Mouse (Mus musculus): ENCODE data around the gene Papolb. TPM values are rescaled to one million over a fixed set of nuclear protein-coding genes. Genes with fewer than 3 reads are reported as not detected.

Papolb gene
- total and polyA plus RNA-seq, 3 experiments = not detected

GRCm38 (mm10) chr5:142550706-142551652, 21.1 kb upstream of the Papolb start, which contains the start of gene Radil:
Gene Radil (minus strand): TSS chr5:142551098.
- dilution Hi-C loops (cut with MboI; ENCODE audit: extremely low pct_ligation_motif_present, extremely low pct_unique_long_range_greater_than_20kb, low sequenced_read_pairs) (no loop called here), in situ Hi-C loops (cut with MboI; ENCODE audit: low pct_ligation_motif_present, low pct_unique_long_range_greater_than_20kb, low sequenced_read_pairs) (no loop called here)
- H3K9ac ChIP-seq (ENCODE audit: insufficient read depth, low read depth) = no peak within 1 kb of the TSS
- TF ChIP-seq USF2 (conservative IDR thresholded peaks at IDR 0.05; ENCODE audit: low read depth, low read length) (no peak), USF1 (IDR thresholded peaks at IDR 0.05; ENCODE audit: low read depth, low read length) (no peak), MYC (IDR thresholded peaks at IDR 0.05; ENCODE audit: low read depth, low read length) (no peak), MAFK (IDR thresholded peaks at IDR 0.05; ENCODE audit: insufficient replicate concordance, low read length) (no peak), ZMIZ1 (IDR thresholded peaks at IDR 0.05; ENCODE audit: low read depth, low read length) (no peak), CTCF (conservative IDR thresholded peaks at IDR 0.05 in 1 of 2, IDR thresholded peaks at IDR 0.05 in 1 of 2; ENCODE audit: low read depth in 2 of 2, low read length in 2 of 2) (0 out of 4 replicates have a peak, but pooled peaks of 1 of the 2 experiments have one; percentile 9), CHD1 (IDR thresholded peaks at IDR 0.05; ENCODE audit: low read depth, low read length) (no peak)
- peak; percentile 12 for DNase-seq (ENCODE audit: extremely low read depth)
- H3K36me3 ChIP-seq (replicated peaks in 1 of 2; ENCODE audit: control insufficient read depth in 1 of 2, insufficient read depth in 1 of 2, low read length in 1 of 2) = no peaks in the 10 kb centered on the region
- H3K79me2 ChIP-seq (replicated peaks; ENCODE audit: control insufficient read depth, extremely low read depth, insufficient read depth, poor library complexity, severe bottlenecking) = no peaks in the 10 kb centered on the region
- no peak within 1 kb of the TSS for H3K27ac ChIP-seq (ENCODE audit: insufficient read depth, low read depth)
- H3K9me3 ChIP-seq (replicated peaks; ENCODE audit: low read length) = peaks cover 15% of the 10 kb centered on the region
- H3K4me2 ChIP-seq (ENCODE audit: insufficient read depth, low read depth, poor library complexity, severe bottlenecking) = no peak within 1 kb of the TSS
- H3K4me1 ChIP-seq (ENCODE audit: control insufficient read depth in 1 of 2, insufficient read depth in 2 of 2) = no peaks in the 10 kb centered on the region
- no peaks in the 10 kb centered on the region for H3K27me3 ChIP-seq (replicated peaks)
- H3K4me3 ChIP-seq (replicated peaks in 1 of 3; ENCODE audit: low read depth in 2 of 3, low read length in 2 of 3, poor library complexity in 1 of 3) = no peak within 1 kb of the TSS

- Histone ChIP-seq H3K9me3 (replicated peaks; ENCODE audit: low read length) (peaks cover 10% of the 10 kb centered on the region), H3K79me2 (replicated peaks; ENCODE audit: control insufficient read depth, extremely low read depth, insufficient read depth, poor library complexity, severe bottlenecking) (no peaks in the 10 kb centered on the region), H3K4me2 (ENCODE audit: insufficient read depth, low read depth, poor library complexity, severe bottlenecking) (no peak overlapping the region), H3K27me3 (replicated peaks) (no peaks in the 10 kb centered on the region), H3K9ac (ENCODE audit: insufficient read depth, low read depth) (no peak overlapping the region), H3K36me3 (replicated peaks in 1 of 2; ENCODE audit: control insufficient read depth in 1 of 2, insufficient read depth in 1 of 2, low read length in 1 of 2) (no peaks in the 10 kb centered on the region), H3K27ac (ENCODE audit: insufficient read depth, low read depth) (no peak overlapping the region), H3K4me3 (replicated peaks in 1 of 3; ENCODE audit: low read depth in 2 of 3, low read length in 2 of 3, poor library complexity in 1 of 3) (no peak overlapping the region), H3K4me1 (ENCODE audit: control insufficient read depth in 1 of 2, insufficient read depth in 2 of 2) (no peaks in the 10 kb centered on the region)
- dilution Hi-C loops (cut with MboI; ENCODE audit: extremely low pct_ligation_motif_present, extremely low pct_unique_long_range_greater_than_20kb, low sequenced_read_pairs) (no loop called here), in situ Hi-C loops (cut with MboI; ENCODE audit: low pct_ligation_motif_present, low pct_unique_long_range_greater_than_20kb, low sequenced_read_pairs) (no loop called here)
- TF ChIP-seq UBTF (IDR thresholded peaks at IDR 0.05; ENCODE audit: low read depth, low read length) = no peak
- no peak for TF ChIP-seq TCF12 (IDR thresholded peaks at IDR 0.05; ENCODE audit: low read depth, low read length)
- no peak for TF ChIP-seq SMC3 (IDR thresholded peaks at IDR 0.05; ENCODE audit: low read depth, low read length)
- no peak for TF ChIP-seq HCFC1 (IDR thresholded peaks at IDR 0.05; ENCODE audit: low read depth, low read length)
- TF ChIP-seq USF2 (conservative IDR thresholded peaks at IDR 0.05; ENCODE audit: low read depth, low read length) = no peak
- TF ChIP-seq EP300 (IDR thresholded peaks at IDR 0.05; ENCODE audit: low read length) = no peak
- TF ChIP-seq MAFK (IDR thresholded peaks at IDR 0.05; ENCODE audit: insufficient replicate concordance, low read length) = no peak
- no peak for TF ChIP-seq TBP (conservative IDR thresholded peaks at IDR 0.05; ENCODE audit: low read depth, low read length)
- no peak for TF ChIP-seq CTCF (conservative IDR thresholded peaks at IDR 0.05 in 1 of 2, IDR thresholded peaks at IDR 0.05 in 1 of 2; ENCODE audit: low read depth in 2 of 2, low read length in 2 of 2)
- no peak for TF ChIP-seq MEF2A (IDR thresholded peaks at IDR 0.05; ENCODE audit: borderline replicate concordance, low read depth, low read length)
- TF ChIP-seq MXI1 (IDR thresholded peaks at IDR 0.05; ENCODE audit: low read depth, low read length) = no peak
- TF ChIP-seq ZC3H11A (IDR thresholded peaks at IDR 0.05; ENCODE audit: low read depth, low read length) = no peak
- TF ChIP-seq MAZ (IDR thresholded peaks at IDR 0.05; ENCODE audit: low read depth, low read length) = no peak
- no peak for DNase-seq (ENCODE audit: extremely low read depth)
Observed at GRCm38 (mm10) chr5:142549961-142550705, 20.3 kb upstream of the Papolb start.

All from CH12.LX (cell line).